ENCODE assay signal across 18 mouse cellular contexts in the genomic region with DNA sequence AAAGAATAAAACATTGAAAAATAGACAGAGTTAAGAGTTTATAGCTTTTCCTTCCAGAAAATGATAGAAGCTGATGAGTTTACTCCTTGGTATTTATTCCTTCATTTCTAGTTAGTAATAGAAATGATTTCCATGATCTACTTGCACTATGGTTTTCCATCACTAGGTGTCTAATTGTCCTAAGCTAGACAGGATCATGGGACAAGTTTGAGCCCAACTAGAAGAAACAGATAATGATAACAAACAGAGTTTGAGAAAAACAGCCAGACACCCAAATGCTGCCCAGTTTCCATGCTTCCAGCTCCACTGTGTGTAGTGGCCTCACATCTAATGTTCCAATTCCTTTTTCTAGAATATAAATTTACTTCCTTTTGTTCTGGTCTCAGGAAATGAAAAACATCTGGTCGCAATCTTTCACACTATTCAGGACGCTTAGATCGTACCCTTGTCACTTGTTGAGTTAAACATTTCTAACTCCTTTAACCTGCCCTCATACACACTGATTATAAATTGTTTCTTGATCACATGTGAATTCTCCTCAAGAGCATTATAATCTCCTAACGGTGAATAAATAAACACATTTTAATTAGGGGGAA.
DNase-seq lines count a peak whose midpoint lies in the region; ATAC-seq and TF ChIP-seq lines count a peak whose summit lies in the region.
"Had no signal": no experiment of that assay in that cellular context is flagged by ENCODE, and none has a peak within 500 bp of the region (broad histone marks: within the 10 kb centered on the region; RNA-seq: fewer than 3 reads in every experiment).

No protein-coding gene starts in this region.

- H3K9ac ChIP-seq in embryonic facial prominence, embryonic 11.5 days (replicated peaks; ENCODE audit: low read length), result no peak overlapping the region
- H3K9ac ChIP-seq in liver, embryonic 14.5 days (replicated peaks), result no peak overlapping the region
- H3K9ac ChIP-seq in liver, embryonic 11.5 days (ENCODE audit: low read depth, low read length), result no peak overlapping the region
- no peak overlapping the region for H3K9ac ChIP-seq in liver, embryonic 15.5 days
- H3K9ac ChIP-seq: embryonic facial prominence, embryonic 12.5 days; forebrain, embryonic 15.5 days; limb, embryonic 15.5 days had no signal

- H3K27me3 ChIP-seq in embryonic facial prominence, embryonic 11.5 days (ENCODE audit: control insufficient read depth, insufficient read depth, low read length), result no peaks in the 10 kb centered on the region
- H3K27me3 ChIP-seq in embryonic facial prominence, embryonic 10.5 days (replicated peaks; ENCODE audit: low read depth, poor library complexity, severe bottlenecking), result no peaks in the 10 kb centered on the region
- no peaks in the 10 kb centered on the region for H3K27me3 ChIP-seq in liver, embryonic 14.5 days (ENCODE audit: control insufficient read depth, insufficient read depth, low read length)
- H3K27me3 ChIP-seq in liver, embryonic 11.5 days (replicated peaks; ENCODE audit: control insufficient read depth, insufficient read depth, low read length), result no peaks in the 10 kb centered on the region
- H3K27me3 ChIP-seq in liver, embryonic 15.5 days, result no peaks in the 10 kb centered on the region
- H3K27me3 ChIP-seq: embryonic facial prominence, embryonic 12.5 days; forebrain, embryonic 15.5 days; limb, embryonic 15.5 days had no signal

- peak; percentile 56; the same call in 1 of the 2 replicates for ATAC-seq in embryonic facial prominence, embryonic 11.5 days (replicated peaks; ENCODE audit: insufficient number of reproducible peaks, low FRiP score, low TSS enrichment, low read depth)
- ATAC-seq in liver, embryonic 14.5 days (ENCODE audit: insufficient read depth), result no peak
- no peak for ATAC-seq in liver, embryonic 11.5 days (replicated peaks; ENCODE audit: low FRiP score)
- no peak for ATAC-seq in liver, embryonic 15.5 days (ENCODE audit: insufficient read depth)
- ATAC-seq in frontal cortex, adult (ENCODE audit: low TSS enrichment), result no peak
- ATAC-seq: forebrain, embryonic 15.5 days; inflammation-experienced regulatory T-cells, adult 6 months had no signal

- no peak overlapping the region for H3K4me3 ChIP-seq in embryonic facial prominence, embryonic 11.5 days (ENCODE audit: low read depth, low read length)
- H3K4me3 ChIP-seq in embryonic facial prominence, embryonic 10.5 days, result no peak overlapping the region
- no peak overlapping the region for H3K4me3 ChIP-seq in liver, embryonic 14.5 days (ENCODE audit: insufficient read depth in 1 of 2, low read depth in 2 of 2, low read length in 2 of 2)
- no peak overlapping the region for H3K4me3 ChIP-seq in liver, embryonic 11.5 days (ENCODE audit: low read depth, low read length)
- no peak overlapping the region for H3K4me3 ChIP-seq in liver, embryonic 15.5 days (replicated peaks)
- H3K4me3 ChIP-seq in left cerebral cortex, adult 2 months, result no peak overlapping the region
- H3K4me3 ChIP-seq: embryonic facial prominence, embryonic 12.5 days; forebrain, embryonic 15.5 days; limb, embryonic 15.5 days had no signal

- intact Hi-C loops in left cerebral cortex, adult 2 months (cut with DNase I), result no loop called here

- H3K27ac ChIP-seq in embryonic facial prominence, embryonic 11.5 days (replicated peaks; ENCODE audit: low read depth, low read length), result no peak overlapping the region
- H3K27ac ChIP-seq in embryonic facial prominence, embryonic 10.5 days (replicated peaks), result no peak overlapping the region
- H3K27ac ChIP-seq in liver, embryonic 14.5 days, result peak overlapping the region; percentile 65
- H3K27ac ChIP-seq in liver, embryonic 11.5 days (ENCODE audit: low read depth, low read length), result no peak overlapping the region
- H3K27ac ChIP-seq in liver, embryonic 15.5 days (replicated peaks), result peak overlapping the region; percentile 45; the same call in 1 of the 2 replicates
- H3K27ac ChIP-seq in left cerebral cortex, adult 2 months, result no peak overlapping the region
- H3K27ac ChIP-seq: embryonic facial prominence, embryonic 12.5 days; forebrain, embryonic 15.5 days; limb, embryonic 15.5 days had no signal

- H3K4me2 ChIP-seq in embryonic facial prominence, embryonic 11.5 days (ENCODE audit: low read depth, low read length), result no peak overlapping the region
- no peak overlapping the region for H3K4me2 ChIP-seq in liver, embryonic 14.5 days (ENCODE audit: low read depth)
- H3K4me2 ChIP-seq in liver, embryonic 11.5 days, result no peak overlapping the region
- H3K4me2 ChIP-seq in liver, embryonic 15.5 days, result no peak overlapping the region
- H3K4me2 ChIP-seq: embryonic facial prominence, embryonic 12.5 days; forebrain, embryonic 15.5 days; limb, embryonic 15.5 days had no signal

- H3K4me1 ChIP-seq in embryonic facial prominence, embryonic 11.5 days (ENCODE audit: control insufficient read depth, insufficient read depth, low read length), result no peaks in the 10 kb centered on the region
- H3K4me1 ChIP-seq in embryonic facial prominence, embryonic 10.5 days, result peaks cover 11% of the 10 kb centered on the region; the same call in 1 of the 2 replicates
- H3K4me1 ChIP-seq in liver, embryonic 14.5 days (replicated peaks; ENCODE audit: control insufficient read depth in 2 of 2, insufficient read depth in 2 of 2, low read length in 1 of 2), result peaks cover 28 to 31% of the 10 kb centered on the region in 2 experiments
- H3K4me1 ChIP-seq in liver, embryonic 11.5 days (replicated peaks; ENCODE audit: control insufficient read depth, insufficient read depth, low read length), result peaks cover 4% of the 10 kb centered on the region; the same call in 1 of the 2 replicates
- peaks cover 30% of the 10 kb centered on the region for H3K4me1 ChIP-seq in liver, embryonic 15.5 days (replicated peaks)
- H3K4me1 ChIP-seq: embryonic facial prominence, embryonic 12.5 days; limb, embryonic 15.5 days had no signal

- no peaks in the 10 kb centered on the region for H3K9me3 ChIP-seq in embryonic facial prominence, embryonic 11.5 days (replicated peaks; ENCODE audit: control insufficient read depth, low read length)
- H3K9me3 ChIP-seq in embryonic facial prominence, embryonic 10.5 days, result no peaks in the 10 kb centered on the region
- H3K9me3 ChIP-seq in liver, embryonic 14.5 days (ENCODE audit: control insufficient read depth, low read length), result no peaks in the 10 kb centered on the region
- no peaks in the 10 kb centered on the region for H3K9me3 ChIP-seq in liver, embryonic 11.5 days (ENCODE audit: control insufficient read depth, low read length)
- H3K9me3 ChIP-seq in liver, embryonic 15.5 days (replicated peaks), result no peaks in the 10 kb centered on the region
- H3K9me3 ChIP-seq: embryonic facial prominence, embryonic 12.5 days; forebrain, embryonic 15.5 days; G1E; limb, embryonic 15.5 days had no signal

- 44% methylated on average over 4 of the region's 4 CpGs for WGBS in embryonic facial prominence, embryonic 11.5 days
- WGBS in embryonic facial prominence, embryonic 10.5 days, result 52% methylated on average over 4 of the region's 4 CpGs
- WGBS in liver, embryonic 14.5 days (ENCODE audit: insufficient replicate concordance), result 51% methylated on average over 4 of the region's 4 CpGs
- WGBS in liver, embryonic 11.5 days, result 72% methylated on average over 4 of the region's 4 CpGs
- 46% methylated on average over 4 of the region's 4 CpGs for WGBS in liver, embryonic 15.5 days (ENCODE audit: insufficient replicate concordance)

- TF ChIP-seq CTCF in liver, embryonic 14.5 days (IDR thresholded peaks at IDR 0.05; ENCODE audit: low read depth), result no peak
- TF ChIP-seq CTCF in left cerebral cortex, adult 2 months (IDR thresholded peaks at IDR 0.05), result no peak; the same call in 1 of the 2 replicates

- peak; percentile 71 for DNase-seq in embryonic facial prominence, embryonic 11.5 days (ENCODE audit: low spot score)
- no peak for DNase-seq in embryonic facial prominence, embryonic 10.5 days (ENCODE audit: low spot score)
- no peak for DNase-seq in liver, embryonic 14.5 days (ENCODE audit: low read depth in 3 of 3, low spot score in 3 of 3)
- no peak for DNase-seq in liver, embryonic 11.5 days (ENCODE audit: low spot score)
- DNase-seq in embryo, embryonic 10.5 days (ENCODE audit: low spot score), result peak; percentile 58
- no peak for DNase-seq in left cerebral cortex, adult 2 months (ENCODE audit: extremely low spot score in 1 of 2, low spot score in 2 of 2)
- DNase-seq: B cell, adult 2 months; heart, postnatal 14 days; layer of hippocampus, adult 9-11 months; right cerebral cortex, postnatal 14 days; thymus, postnatal 4 days had no signal

- H3K36me3 ChIP-seq in embryonic facial prominence, embryonic 11.5 days (replicated peaks; ENCODE audit: control insufficient read depth, insufficient read depth, low read depth, low read length), result no peaks in the 10 kb centered on the region
- H3K36me3 ChIP-seq in embryonic facial prominence, embryonic 10.5 days (replicated peaks), result no peaks in the 10 kb centered on the region
- no peaks in the 10 kb centered on the region for H3K36me3 ChIP-seq in liver, embryonic 14.5 days (replicated peaks; ENCODE audit: control insufficient read depth, insufficient read depth, low read depth)
- H3K36me3 ChIP-seq in liver, embryonic 11.5 days (ENCODE audit: control insufficient read depth, insufficient read depth, low read length), result no peaks in the 10 kb centered on the region
- H3K36me3 ChIP-seq in liver, embryonic 15.5 days (replicated peaks), result no peaks in the 10 kb centered on the region
- H3K36me3 ChIP-seq: embryonic facial prominence, embryonic 12.5 days; forebrain, embryonic 15.5 days; limb, embryonic 15.5 days had no signal

- TF ChIP-seq EP300 in liver, embryonic 14.5 days (IDR thresholded peaks at IDR 0.05; ENCODE audit: low read depth), result no peak

Comparison
In these comparisons a context has a peak if more than half of its experiments do, and no peak if none do; other contexts are left out.
1. DNase-seq: peak in embryonic facial prominence, embryonic 11.5 days (single experiment) and embryo, embryonic 10.5 days (single experiment); none in embryonic facial prominence, embryonic 10.5 days (single experiment), liver, embryonic 14.5 days (0 of 3), liver, embryonic 11.5 days (single experiment) and left cerebral cortex, adult 2 months (0 of 2).
2. H3K27ac ChIP-seq: peak in liver, embryonic 14.5 days (single experiment) and liver, embryonic 15.5 days (single experiment); none in embryonic facial prominence, embryonic 11.5 days (single experiment), embryonic facial prominence, embryonic 10.5 days (single experiment), liver, embryonic 11.5 days (single experiment) and left cerebral cortex, adult 2 months (single experiment).